Mouse (Mus musculus): ENCODE measurements around the gene Usp32. TPM values are rescaled to one million over a fixed set of nuclear protein-coding genes. Genes with fewer than 3 reads are reported as not detected.

Usp32 gene
- polyA plus RNA-seq, 1 experiment = not detected

- peaks cover 2% of the 10 kb centered on the region for H3K4me1 ChIP-seq (ENCODE audit: control insufficient read depth, insufficient read depth, low read length)
- H3K4me3 ChIP-seq (ENCODE audit: insufficient read depth, low read depth, low read length) = no peak overlapping the region
- TF ChIP-seq CTCF (IDR thresholded peaks at IDR 0.05; ENCODE audit: insufficient read depth, low read depth, low read length) (no peak), POLR2A (IDR thresholded peaks at IDR 0.05; ENCODE audit: insufficient read depth, low read depth, low read length) (no peak)
- H3K27ac ChIP-seq (ENCODE audit: insufficient read depth, low read depth, low read length) = no peak overlapping the region
- 53% methylated on average over 2 of the region's 2 CpGs for WGBS
Observed at GRCm38 (mm10) chr11:84952611-84953010, 187.3 kb downstream of the Usp32 start.

GRCm38 (mm10) chr11:84948526-84948925 is 191.4 kb downstream of the Usp32 start:
- H3K4me1 ChIP-seq (ENCODE audit: control insufficient read depth, insufficient read depth, low read length) = peaks cover 11% of the 10 kb centered on the region
- no peak for TF ChIP-seq POLR2A (IDR thresholded peaks at IDR 0.05; ENCODE audit: insufficient read depth, low read depth, low read length)
- TF ChIP-seq CTCF (IDR thresholded peaks at IDR 0.05; ENCODE audit: insufficient read depth, low read depth, low read length) = no peak
- H3K27ac ChIP-seq (ENCODE audit: insufficient read depth, low read depth, low read length) = no peak overlapping the region
- WGBS = 55% methylated on average over 3 of the region's 3 CpGs
- H3K4me3 ChIP-seq (ENCODE audit: insufficient read depth, low read depth, low read length) = no peak overlapping the region

DNA sequence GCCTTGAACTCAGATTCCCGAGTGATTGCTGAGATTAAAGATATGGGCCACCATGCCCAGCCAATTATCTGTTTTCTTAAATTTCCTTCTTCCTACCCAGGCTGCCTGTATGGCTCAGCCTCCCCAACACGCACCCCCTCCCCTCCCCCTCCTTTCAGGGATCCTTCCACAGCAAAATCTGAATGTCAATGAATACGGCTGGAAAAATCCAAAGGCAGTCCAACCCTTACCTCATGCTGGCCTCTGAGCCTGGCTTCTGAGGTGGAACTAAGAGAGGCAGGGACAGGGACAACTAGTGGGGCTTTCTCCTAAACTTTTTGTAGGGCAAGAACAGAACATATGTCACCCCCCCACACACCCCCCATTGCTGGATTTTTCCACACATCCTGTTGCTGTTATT is 191.8 kb downstream of the Usp32 start:
- H3K4me1 ChIP-seq (ENCODE audit: control insufficient read depth, insufficient read depth, low read length) = peaks cover 11% of the 10 kb centered on the region
- WGBS = 40% methylated on average over 3 of the region's 3 CpGs
- H3K27ac ChIP-seq (ENCODE audit: insufficient read depth, low read depth, low read length) = no peak overlapping the region
- H3K4me3 ChIP-seq (ENCODE audit: insufficient read depth, low read depth, low read length) = no peak overlapping the region
- no peak for TF ChIP-seq POLR2A (IDR thresholded peaks at IDR 0.05; ENCODE audit: insufficient read depth, low read depth, low read length)
- TF ChIP-seq CTCF (IDR thresholded peaks at IDR 0.05; ENCODE audit: insufficient read depth, low read depth, low read length) = no peak

GRCm38 (mm10) chr11:84947206-84947605 is 192.8 kb downstream of the Usp32 start:
- peaks cover 11% of the 10 kb centered on the region for H3K4me1 ChIP-seq (ENCODE audit: control insufficient read depth, insufficient read depth, low read length)
- TF ChIP-seq CTCF (IDR thresholded peaks at IDR 0.05; ENCODE audit: insufficient read depth, low read depth, low read length) (no peak), POLR2A (IDR thresholded peaks at IDR 0.05; ENCODE audit: insufficient read depth, low read depth, low read length) (no peak)
- H3K4me3 ChIP-seq (ENCODE audit: insufficient read depth, low read depth, low read length) = no peak overlapping the region
- no peak overlapping the region for H3K27ac ChIP-seq (ENCODE audit: insufficient read depth, low read depth, low read length)
- WGBS = 54% methylated on average over 6 of the region's 6 CpGs

DNA sequence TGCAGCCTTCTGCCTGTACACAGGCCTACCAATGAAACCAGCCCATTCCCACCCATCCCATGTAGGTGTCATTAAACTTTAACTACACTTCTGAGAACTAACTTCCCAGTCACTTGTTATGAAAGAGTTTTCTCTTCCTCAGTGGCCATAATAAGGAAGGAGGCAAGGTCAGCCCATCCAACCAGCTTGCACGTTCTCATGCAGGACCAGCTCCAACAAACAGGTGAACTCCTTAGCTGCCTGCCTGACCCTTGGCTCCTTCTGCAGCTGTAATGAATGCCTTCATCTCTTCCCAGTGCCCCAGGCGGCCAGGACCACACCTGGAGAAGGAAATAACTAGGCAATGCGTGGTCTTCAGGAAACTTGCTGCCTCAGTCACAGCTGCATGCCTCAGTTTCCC is 194.1 kb downstream of the Usp32 start:
- Histone ChIP-seq H3K4me1 (ENCODE audit: control insufficient read depth, insufficient read depth, low read length) (peaks cover 11% of the 10 kb centered on the region), H3K27ac (ENCODE audit: insufficient read depth, low read depth, low read length) (no peak overlapping the region), H3K4me3 (ENCODE audit: insufficient read depth, low read depth, low read length) (no peak overlapping the region)
- no peak for TF ChIP-seq POLR2A (IDR thresholded peaks at IDR 0.05; ENCODE audit: insufficient read depth, low read depth, low read length)
- TF ChIP-seq CTCF (IDR thresholded peaks at IDR 0.05; ENCODE audit: insufficient read depth, low read depth, low read length) = no peak
- 79% methylated on average over 3 of the region's 3 CpGs for WGBS

DNA sequence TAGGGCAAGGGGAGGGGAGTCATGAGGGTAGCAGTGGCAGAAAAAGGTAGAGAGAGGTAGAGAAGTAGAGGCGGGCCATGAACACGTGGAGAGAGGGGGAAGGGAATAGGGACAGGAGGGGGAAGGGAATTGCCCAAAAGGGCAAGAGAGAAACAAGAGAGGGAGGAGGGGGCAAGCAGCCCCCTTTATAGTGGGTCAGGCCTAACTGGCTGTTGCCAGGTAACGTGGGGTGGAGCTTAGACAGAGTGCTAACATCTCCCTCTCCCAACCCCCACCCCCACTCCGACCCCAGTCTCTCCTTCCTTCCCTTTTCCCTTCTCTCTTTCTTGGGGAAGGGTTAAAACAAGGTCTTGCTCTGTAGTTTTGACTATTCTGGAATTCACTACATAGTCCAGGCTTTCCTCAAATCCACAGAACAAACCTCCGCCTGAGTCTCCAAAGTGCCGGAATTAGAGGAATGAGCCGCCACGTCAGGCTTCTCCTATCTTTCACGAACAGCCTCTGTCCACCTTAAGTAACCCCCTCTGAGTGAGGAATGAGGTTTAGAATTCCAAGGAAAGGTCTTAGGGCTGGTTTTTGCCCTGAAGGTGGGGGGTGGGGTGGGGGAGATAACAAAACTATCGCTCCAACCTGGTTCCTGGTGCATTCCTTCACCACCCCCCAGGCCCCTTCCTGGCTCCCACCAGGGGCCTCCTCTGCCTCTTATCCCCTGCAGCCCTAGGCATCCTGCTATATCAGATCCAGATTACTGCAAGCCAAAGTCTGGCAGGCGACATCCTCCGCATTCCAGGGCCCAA is 195.1 kb downstream of the Usp32 start:
- WGBS = 46% methylated on average over 12 of the region's 12 CpGs
- H3K4me3 ChIP-seq (ENCODE audit: insufficient read depth, low read depth, low read length) = no peak overlapping the region
- TF ChIP-seq POLR2A (IDR thresholded peaks at IDR 0.05; ENCODE audit: insufficient read depth, low read depth, low read length) (no peak), CTCF (IDR thresholded peaks at IDR 0.05; ENCODE audit: insufficient read depth, low read depth, low read length) (no peak)
- H3K27ac ChIP-seq (ENCODE audit: insufficient read depth, low read depth, low read length) = no peak overlapping the region
- peaks cover 15% of the 10 kb centered on the region for H3K4me1 ChIP-seq (ENCODE audit: control insufficient read depth, insufficient read depth, low read length)

GRCm38 (mm10) chr11:84943948-84944347 is 196.0 kb downstream of the Usp32 start:
- H3K4me1 ChIP-seq (ENCODE audit: control insufficient read depth, insufficient read depth, low read length) = peaks cover 20% of the 10 kb centered on the region
- no peak overlapping the region for H3K4me3 ChIP-seq (ENCODE audit: insufficient read depth, low read depth, low read length)
- H3K27ac ChIP-seq (ENCODE audit: insufficient read depth, low read depth, low read length) = no peak overlapping the region
- TF ChIP-seq POLR2A (IDR thresholded peaks at IDR 0.05; ENCODE audit: insufficient read depth, low read depth, low read length) (no peak), CTCF (IDR thresholded peaks at IDR 0.05; ENCODE audit: insufficient read depth, low read depth, low read length) (no peak)
- 11% methylated on average over 15 of the region's 15 CpGs for WGBS

DNA sequence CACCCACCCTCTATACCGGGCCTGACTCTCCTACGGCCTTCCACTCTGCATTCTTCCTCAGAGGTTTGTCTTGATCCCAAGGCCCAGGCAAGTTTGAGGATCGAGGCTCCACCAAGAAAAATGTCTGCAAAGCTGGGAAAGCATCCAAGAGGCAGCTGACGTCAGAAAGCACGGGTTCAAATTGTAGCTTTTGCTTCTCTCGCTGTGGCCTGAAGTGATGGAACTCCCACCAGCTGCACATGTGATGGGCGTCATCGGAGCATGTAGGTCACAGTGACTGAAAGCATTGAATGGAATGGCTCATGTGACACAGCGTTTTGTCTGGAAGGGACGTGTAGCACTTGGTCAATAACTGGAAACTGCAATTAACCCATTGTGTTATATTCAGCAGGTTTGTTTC is 199.8 kb downstream of the Usp32 start:
- TF ChIP-seq POLR2A (IDR thresholded peaks at IDR 0.05; ENCODE audit: insufficient read depth, low read depth, low read length) (no peak), CTCF (IDR thresholded peaks at IDR 0.05; ENCODE audit: insufficient read depth, low read depth, low read length) (no peak)
- no peak overlapping the region for H3K4me3 ChIP-seq (ENCODE audit: insufficient read depth, low read depth, low read length)
- WGBS = 36% methylated on average over 10 of the region's 10 CpGs
- H3K27ac ChIP-seq (ENCODE audit: insufficient read depth, low read depth, low read length) = no peak overlapping the region
- peaks cover 16% of the 10 kb centered on the region for H3K4me1 ChIP-seq (ENCODE audit: control insufficient read depth, insufficient read depth, low read length)

DNA sequence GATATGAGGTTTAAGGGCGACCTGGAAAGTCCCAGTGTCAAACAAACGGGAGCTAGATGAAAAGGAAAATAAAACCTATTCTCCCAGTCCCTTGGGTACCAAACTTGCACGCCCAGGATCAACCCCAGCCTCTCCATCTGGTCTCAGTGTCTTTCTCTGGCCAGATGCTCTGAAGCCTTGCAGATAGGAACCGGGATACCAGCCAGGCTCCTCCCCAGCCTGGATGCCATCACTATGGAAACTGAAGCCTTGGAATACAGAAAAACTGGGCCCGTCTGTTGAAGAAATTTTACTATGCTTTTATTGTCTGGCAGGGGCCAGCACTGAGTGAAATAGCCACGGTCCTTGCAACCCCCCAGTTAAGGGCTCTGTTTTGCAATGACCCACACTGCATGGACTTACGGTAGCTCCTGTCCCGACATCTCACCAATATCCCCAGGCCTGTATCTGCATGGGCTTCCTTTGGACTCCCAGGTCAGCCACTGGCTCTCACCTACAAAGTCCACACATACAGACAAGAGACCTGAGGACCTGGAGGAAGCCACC is 200.4 kb downstream of the Usp32 start:
- 34% methylated on average over 8 of the region's 8 CpGs for WGBS
- H3K4me3 ChIP-seq (ENCODE audit: insufficient read depth, low read depth, low read length) = no peak overlapping the region
- TF ChIP-seq POLR2A (IDR thresholded peaks at IDR 0.05; ENCODE audit: insufficient read depth, low read depth, low read length) = no peak
- TF ChIP-seq CTCF (IDR thresholded peaks at IDR 0.05; ENCODE audit: insufficient read depth, low read depth, low read length) = no peak
- no peak overlapping the region for H3K27ac ChIP-seq (ENCODE audit: insufficient read depth, low read depth, low read length)
- H3K4me1 ChIP-seq (ENCODE audit: control insufficient read depth, insufficient read depth, low read length) = peaks cover 14% of the 10 kb centered on the region

Other genes starting within 250 kb of the Usp32 start
- not detected in 2 replicates for gene Znhit3, start 223.8 kb downstream of the Usp32 start, polyA plus RNA-seq (2012; ENCODE audit: insufficient read depth, insufficient read length, low replicate concordance, missing spikeins)
- not detected in 2 replicates for gene Car4, start 182.4 kb downstream of the Usp32 start, polyA plus RNA-seq (2012; ENCODE audit: insufficient read depth, insufficient read length, low replicate concordance, missing spikeins)
- not detected in 2 replicates for gene 1700125H20Rik, start 30.2 kb upstream of the Usp32 start, polyA plus RNA-seq (2012; ENCODE audit: insufficient read depth, insufficient read length, low replicate concordance, missing spikeins)
- gene Appbp2, start 95.0 kb upstream of the Usp32 start, polyA plus RNA-seq (2012; ENCODE audit: insufficient read depth, insufficient read length, low replicate concordance, missing spikeins) = not detected in 2 replicates
- gene Ppm1d, start 171.1 kb upstream of the Usp32 start, polyA plus RNA-seq (2012; ENCODE audit: insufficient read depth, insufficient read length, low replicate concordance, missing spikeins) = not detected in 2 replicates
- gene Bcas3, start 213.0 kb upstream of the Usp32 start, polyA plus RNA-seq (2012; ENCODE audit: insufficient read depth, insufficient read length, low replicate concordance, missing spikeins) = not detected in 2 replicates